Mouse (Mus musculus) MEL (cell line): ENCODE results near the gene Sema4f. TPM values are rescaled to one million over a fixed set of nuclear protein-coding genes. Genes with fewer than 3 reads are reported as not detected.
A peak's percentile ranks its signal among the peaks of the same experiment; 100 is the strongest.

Source experiments
- DNase-seq: peaks from one replicate; pipeline ENCODE4 v3.0.0; 2011; ENCODE audit warnings: low read depth, low spot score
- H3K27ac ChIP-seq: 2 replicates; pipeline ENCODE4 v1.5.1; 2012; ENCODE audit warnings: low read depth, mild to moderate bottlenecking, control low read depth, low read length, moderate library complexity; ENCODE audit not compliant: control insufficient read depth
- H3K27me3 ChIP-seq, 2 experiments: fragments of 150-350 bp in 1 of 2; sonication (generic) in 1 of 2; 2 replicates each; pipeline ENCODE4 v1.6.1; 2012; ENCODE audit warnings: low read length in 2 of 2, mild to moderate bottlenecking in 2 of 2, improper control_type of control experiment in 1 of 2, moderate library complexity in 1 of 2; ENCODE audit not compliant: insufficient read depth in 2 of 2, control insufficient read depth in 1 of 2
- H3K36me3 ChIP-seq, 2 experiments: 2 replicates each; pipeline ENCODE4 v1.6.1; 2012 to 2014; ENCODE audit warnings: low read length in 2 of 2, improper control_type of control experiment in 1 of 2, inconsistent platforms in 1 of 2, mild to moderate bottlenecking in 1 of 2; ENCODE audit not compliant: insufficient read depth in 2 of 2, control insufficient read depth in 1 of 2
- H3K4me1 ChIP-seq, 2 experiments: fragments of 150-350 bp in 1 of 2; sonication (generic) in 1 of 2; 2 replicates each; pipeline ENCODE4 v1.6.1; 2012; ENCODE audit warnings: low read length in 2 of 2, improper control_type of control experiment in 1 of 2, mild to moderate bottlenecking in 1 of 2; ENCODE audit not compliant: insufficient read depth in 2 of 2, control insufficient read depth in 1 of 2
- H3K4me3 ChIP-seq, 2 experiments: fragments of 150-350 bp in 1 of 2; sonication (generic) in 1 of 2; 2 replicates each; pipeline ENCODE4 v1.5.1; 2012; ENCODE audit warnings: low read depth in 2 of 2, low read length in 2 of 2, mild to moderate bottlenecking in 2 of 2, moderate library complexity in 2 of 2, control low read depth in 1 of 2, improper control_type of control experiment in 1 of 2; ENCODE audit not compliant: control insufficient read depth in 1 of 2, insufficient read depth in 1 of 2
- H3K79me2 ChIP-seq: 2 replicates; pipeline ENCODE4 v1.6.1; 2012; ENCODE audit warnings: mild to moderate bottlenecking, low read length, moderate library complexity; ENCODE audit not compliant: control insufficient read depth, poor library complexity, insufficient read depth
- H3K9ac ChIP-seq: 2 replicates; pipeline ENCODE4 v1.6.1; 2012; ENCODE audit warnings: low read depth, mild to moderate bottlenecking, control low read depth, low read length, moderate library complexity; ENCODE audit not compliant: control insufficient read depth, poor library complexity, severe bottlenecking
- H3K9me3 ChIP-seq: fragments of 150-350 bp; sonication (generic); replicated peaks from 2 replicates; pipeline ENCODE4 v1.6.1; 2012; ENCODE audit warnings: mild to moderate bottlenecking, low read length, improper control_type of control experiment, moderate library complexity; ENCODE audit not compliant: insufficient read depth
- BHLHE40 ChIP-seq: IDR thresholded peaks from 2 replicates; pipeline ENCODE4 v1.6.1; 2012; ENCODE audit warnings: low read depth, mild to moderate bottlenecking, inconsistent platforms, low read length, improper control_type of control experiment, borderline replicate concordance
- CHD1 ChIP-seq: IDR thresholded peaks from 2 replicates; pipeline ENCODE4 v1.6.1; 2012; ENCODE audit warnings: low read depth, mild to moderate bottlenecking, inconsistent platforms, low read length, improper control_type of control experiment
- CHD2 ChIP-seq: IDR thresholded peaks from 2 replicates; pipeline ENCODE4 v1.6.1; 2011; ENCODE audit warnings: low read length, improper control_type of control experiment
- CTCF ChIP-seq, 3 experiments: IDR thresholded peaks in 2 of 3; conservative IDR thresholded peaks in 1 of 3; 2 replicates each; pipeline ENCODE4 v1.5.1; 2011 to 2012; ENCODE audit warnings: low read length in 3 of 3, low read depth in 2 of 3, mild to moderate bottlenecking in 2 of 3, improper control_type of control experiment in 1 of 3, inconsistent platforms in 1 of 3, mixed read lengths in 1 of 3, moderate library complexity in 1 of 3; ENCODE audit not compliant: control insufficient read depth in 1 of 3, insufficient read depth in 1 of 3, poor library complexity in 1 of 3, severe bottlenecking in 1 of 3
- E2F4 ChIP-seq: IDR thresholded peaks from 2 replicates; pipeline ENCODE4 v1.6.1; 2011; ENCODE audit warnings: low read depth, low read length, improper control_type of control experiment, borderline replicate concordance
- ELF1 ChIP-seq: IDR thresholded peaks from 2 replicates; pipeline ENCODE4 v1.6.1; 2014; ENCODE audit warnings: low read depth, mild to moderate bottlenecking, inconsistent platforms, low read length, improper control_type of control experiment, moderate library complexity
- EP300 ChIP-seq, 2 experiments: IDR thresholded peaks; 2 replicates each; pipeline ENCODE4 v1.6.1; 2011; ENCODE audit warnings: improper control_type of control experiment in 2 of 2, low read length in 2 of 2, low read depth in 1 of 2, mild to moderate bottlenecking in 1 of 2
- ETS1 ChIP-seq: IDR thresholded peaks from 2 replicates; pipeline ENCODE4 v1.6.1; 2012; ENCODE audit warnings: low read depth, mild to moderate bottlenecking, inconsistent platforms, low read length, improper control_type of control experiment, moderate library complexity
- GABPA ChIP-seq: IDR thresholded peaks from 2 replicates; pipeline ENCODE4 v1.6.1; 2012; ENCODE audit warnings: low read depth, mild to moderate bottlenecking, inconsistent platforms, low read length, improper control_type of control experiment, moderate library complexity
- GATA1 ChIP-seq: IDR thresholded peaks from 2 replicates; pipeline ENCODE4 v1.6.1; 2011; ENCODE audit warnings: low read depth, low read length, improper control_type of control experiment
- HCFC1 ChIP-seq: IDR thresholded peaks from 2 replicates; pipeline ENCODE4 v1.6.1; 2012; ENCODE audit warnings: low read depth, mild to moderate bottlenecking, inconsistent platforms, low read length, improper control_type of control experiment, moderate library complexity
- JUND ChIP-seq: IDR thresholded peaks from 2 replicates; pipeline ENCODE4 v1.6.1; 2011; ENCODE audit warnings: low read depth, mild to moderate bottlenecking, improper control_type of control experiment, low read length
- KAT2A ChIP-seq: conservative IDR thresholded peaks from 2 replicates; pipeline ENCODE4 v1.6.1; 2012; ENCODE audit warnings: low read depth, low read length, improper control_type of control experiment, inconsistent platforms
- MAX ChIP-seq: IDR thresholded peaks from 2 replicates; pipeline ENCODE4 v1.6.1; 2011; ENCODE audit warnings: low read length, improper control_type of control experiment
- MAZ ChIP-seq: IDR thresholded peaks from 2 replicates; pipeline ENCODE4 v1.6.1; 2012; ENCODE audit warnings: low read depth, mild to moderate bottlenecking, inconsistent platforms, low read length, improper control_type of control experiment
- MEF2A ChIP-seq: IDR thresholded peaks from 2 replicates; pipeline ENCODE4 v1.6.1; 2014; ENCODE audit warnings: low read depth, mild to moderate bottlenecking, inconsistent platforms, low read length, improper control_type of control experiment; ENCODE audit not compliant: poor library complexity, insufficient replicate concordance, severe bottlenecking; ENCODE audit errors: extremely low read depth
- MXI1 ChIP-seq: IDR thresholded peaks from 2 replicates; pipeline ENCODE4 v1.6.1; 2011; ENCODE audit warnings: mild to moderate bottlenecking, low read depth, low read length, improper control_type of control experiment
- MYB ChIP-seq: IDR thresholded peaks from 2 replicates; pipeline ENCODE4 v1.6.1; 2011; ENCODE audit warnings: mild to moderate bottlenecking, low read depth, low read length, improper control_type of control experiment
- MYC ChIP-seq: IDR thresholded peaks from 2 replicates; pipeline ENCODE4 v1.6.1; 2011; ENCODE audit warnings: low read depth, mild to moderate bottlenecking, low read length, improper control_type of control experiment, moderate library complexity
- NELFE ChIP-seq: IDR thresholded peaks from 2 replicates; pipeline ENCODE4 v1.6.1; 2011; ENCODE audit warnings: low read depth, low read length, improper control_type of control experiment
- NRF1 ChIP-seq: IDR thresholded peaks from 2 replicates; pipeline ENCODE4 v1.6.1; 2014; ENCODE audit warnings: low read depth, mild to moderate bottlenecking, inconsistent platforms, low read length, improper control_type of control experiment, moderate library complexity; ENCODE audit not compliant: poor library complexity, insufficient read depth, severe bottlenecking
- POLR2A ChIP-seq, 2 experiments: IDR thresholded peaks; 2 replicates each; pipeline ENCODE4 v1.6.1; 2011 to 2012; ENCODE audit warnings: low read length in 2 of 2, mild to moderate bottlenecking in 2 of 2, control low read depth in 1 of 2, improper control_type of control experiment in 1 of 2, low read depth in 1 of 2, moderate library complexity in 1 of 2; ENCODE audit not compliant: control insufficient read depth in 1 of 2, insufficient read depth in 1 of 2, poor library complexity in 1 of 2
- POLR2AphosphoS5 ChIP-seq: IDR thresholded peaks from 2 replicates; pipeline ENCODE4 v1.6.1; 2012; ENCODE audit warnings: low read depth, borderline replicate concordance, mild to moderate bottlenecking, inconsistent platforms, low read length, moderate library complexity, mixed read lengths
- RAD21 ChIP-seq: IDR thresholded peaks from 2 replicates; pipeline ENCODE4 v1.6.1; 2011; ENCODE audit warnings: mild to moderate bottlenecking, low read depth, low read length, improper control_type of control experiment
- RCOR1 ChIP-seq: IDR thresholded peaks from 2 replicates; pipeline ENCODE4 v1.6.1; 2012; ENCODE audit warnings: low read depth, mild to moderate bottlenecking, inconsistent platforms, low read length, improper control_type of control experiment
- SIN3A ChIP-seq: IDR thresholded peaks from 2 replicates; pipeline ENCODE4 v1.6.1; 2012; ENCODE audit warnings: low read length, improper control_type of control experiment, inconsistent platforms
- SMC3 ChIP-seq: IDR thresholded peaks from 2 replicates; pipeline ENCODE4 v1.6.1; 2011; ENCODE audit warnings: low read depth, low read length, improper control_type of control experiment
- TAL1 ChIP-seq: IDR thresholded peaks from 2 replicates; pipeline ENCODE4 v1.6.1; 2012; ENCODE audit warnings: mild to moderate bottlenecking, inconsistent platforms, low read length, moderate library complexity, mixed read lengths
- TBP ChIP-seq: IDR thresholded peaks from 2 replicates; pipeline ENCODE4 v1.8.0; 2011; ENCODE audit warnings: low read depth, low read length, improper control_type of control experiment
- TCF12 ChIP-seq: IDR thresholded peaks from 2 replicates; pipeline ENCODE4 v1.6.1; 2014; ENCODE audit warnings: low read depth, mild to moderate bottlenecking, inconsistent platforms, low read length, improper control_type of control experiment, moderate library complexity
- UBTF ChIP-seq: IDR thresholded peaks from 2 replicates; pipeline ENCODE4 v1.6.1; 2012; ENCODE audit warnings: low read depth, mild to moderate bottlenecking, inconsistent platforms, low read length, improper control_type of control experiment, moderate library complexity, borderline replicate concordance; ENCODE audit not compliant: insufficient read depth
- USF1 ChIP-seq: IDR thresholded peaks from 2 replicates; pipeline ENCODE4 v1.6.1; 2014; ENCODE audit warnings: low read depth, mild to moderate bottlenecking, inconsistent platforms, low read length, improper control_type of control experiment, moderate library complexity
- USF2 ChIP-seq, 2 experiments: IDR thresholded peaks; 2 replicates each; pipeline ENCODE4 v1.6.1; 2011 to 2012; ENCODE audit warnings: improper control_type of control experiment in 2 of 2, low read length in 2 of 2, borderline replicate concordance in 1 of 2, inconsistent platforms in 1 of 2, low read depth in 1 of 2, mild to moderate bottlenecking in 1 of 2; ENCODE audit not compliant: insufficient read depth in 1 of 2
- ZC3H11A ChIP-seq: IDR thresholded peaks from 2 replicates; pipeline ENCODE4 v1.6.1; 2012; ENCODE audit warnings: low read depth, mild to moderate bottlenecking, inconsistent platforms, low read length, improper control_type of control experiment
- ZNF384 ChIP-seq: IDR thresholded peaks from 2 replicates; pipeline ENCODE4 v1.6.1; 2012; ENCODE audit warnings: low read depth, mild to moderate bottlenecking, inconsistent platforms, low read length, improper control_type of control experiment
- polyA plus RNA-seq, 2 experiments: library from polyadenylated mRNA; stranded (reverse) in 1 of 2; unstranded in 1 of 2; fragments of >175 nt in 1 of 2; fragments of >200 nt in 1 of 2; gene quantifications; 2 replicates each; pipeline versions ENCODE4 v1.2.1 to v1.2.4; 2012; ENCODE audit warnings: low replicate concordance in 2 of 2, low read depth in 1 of 2; ENCODE audit not compliant: insufficient read length in 2 of 2, insufficient read depth in 1 of 2, missing spikeins in 1 of 2
- total RNA-seq: library from RNA; depleted of rRNA; stranded (reverse); fragments of 300-350 nt; gene quantifications from 2 replicates; pipeline ENCODE4 v1.2.3, GENCODE M21; 2012

Sema4f gene
- total and polyA plus RNA-seq, 3 experiments: 0.01 to 0.04 TPM; not detected in 1

GRCm38 (mm10) chr6:82913336-82914247 is 26.0 kb downstream of the Sema4f start:
- Histone ChIP-seq H3K4me1 (peaks cover 9 to 43% of the 10 kb centered on the region in 2 experiments), H3K27me3 (no peaks in the 10 kb centered on the region), H3K27ac (peak overlapping the region; percentile 42), H3K4me3 (peak overlapping the region; percentile 25 to 33; a peak in 3 of 4 replicates), H3K9ac (peak overlapping the region; percentile 33), H3K79me2 (no peaks in the 10 kb centered on the region), H3K36me3 (peaks cover 0 to 24% of the 10 kb centered on the region in 2 experiments; a peak in 2 of 4 replicates), H3K9me3 (no peaks in the 10 kb centered on the region)
- peak; percentile 87 for DNase-seq
- TF ChIP-seq MYC (peak; percentile 94), ZNF384 (no peak), MAZ (no peak; the same call in 1 of the 2 replicates), GABPA (no peak), KAT2A (no peak), JUND (no peak), ZC3H11A (no peak), POLR2AphosphoS5 (no peak), CTCF (IDR thresholded peaks at IDR 0.05 in 2 of 3, conservative IDR thresholded peaks at IDR 0.05 in 1 of 3; ENCODE audit: control insufficient read depth in 1 of 3, insufficient read depth in 1 of 3, low read depth in 2 of 3, low read length in 3 of 3, poor library complexity in 1 of 3, severe bottlenecking in 1 of 3) (no peak), GATA1 (no peak), MYB (no peak), TCF12 (peak; percentile 44; the same call in 1 of the 2 replicates), RCOR1 (peak; percentile 52; the same call in 1 of the 2 replicates), E2F4 (no peak), CHD1 (no peak), NRF1 (no peak), BHLHE40 (peak; percentile 92), MEF2A (no peak), MXI1 (peak; percentile 93), TAL1 (peak; percentile 16; the same call in 1 of the 2 replicates), POLR2A (IDR thresholded peaks at IDR 0.05; ENCODE audit: control insufficient read depth in 1 of 2, insufficient read depth in 1 of 2, low read depth in 1 of 2, low read length in 2 of 2, poor library complexity in 1 of 2) (peak; percentile 41 to 44; a peak in 2 of 4 replicates), TBP (0 out of 2 replicates have a peak, but pooled peaks have one; percentile 44), RAD21 (no peak), SIN3A (peak; percentile 70; the same call in 1 of the 2 replicates), MAX (peak; percentile 98), NELFE (no peak; the same call in 1 of the 2 replicates), SMC3 (no peak), ETS1 (peak; percentile 80), EP300 (IDR thresholded peaks at IDR 0.05; ENCODE audit: low read depth in 1 of 2, low read length in 2 of 2) (peak in 1 of 2 experiments; percentile 81; a peak in 3 of 4 replicates), HCFC1 (no peak; the same call in 1 of the 2 replicates), ELF1 (no peak), UBTF (no peak), USF1 (peak; percentile 81), USF2 (IDR thresholded peaks at IDR 0.05; ENCODE audit: borderline replicate concordance in 1 of 2, insufficient read depth in 1 of 2, low read depth in 1 of 2, low read length in 2 of 2) (no peak), CHD2 (no peak)
